In genomic region chr6:87183159-87183558, GRCm38 (mm10) we compare ENCODE assay signal across 9 mouse cellular contexts.
A peak's percentile ranks its signal among the peaks of the same experiment; 100 is the strongest.
DNase-seq lines count a peak whose midpoint lies in the region; ATAC-seq and TF ChIP-seq lines count a peak whose summit lies in the region.
"Had no signal": no experiment of that assay in that cellular context is flagged by ENCODE, and none has a peak within 500 bp of the region (broad histone marks: within the 10 kb centered on the region; RNA-seq: fewer than 3 reads in every experiment).

No protein-coding gene starts in this region.

- peak; percentile 68 for TF ChIP-seq EP300 in lung, postnatal 0 days (IDR thresholded peaks at IDR 0.05)

- H3K4me1 ChIP-seq in lung, postnatal 0 days (ENCODE audit: insufficient read depth, low read depth, low read length) = no peaks in the 10 kb centered on the region; the same call in 1 of the 2 replicates
- no peaks in the 10 kb centered on the region for H3K4me1 ChIP-seq in midbrain, embryonic 11.5 days (ENCODE audit: control insufficient read depth, insufficient read depth, low read length)

- no peak overlapping the region for H3K9ac ChIP-seq in lung, postnatal 0 days (replicated peaks; ENCODE audit: low read depth)
- H3K9ac ChIP-seq in midbrain, embryonic 11.5 days (ENCODE audit: low read length) = no peak overlapping the region

- no peaks in the 10 kb centered on the region for H3K9me3 ChIP-seq in lung, postnatal 0 days (ENCODE audit: low read length)
- no peaks in the 10 kb centered on the region for H3K9me3 ChIP-seq in midbrain, embryonic 11.5 days (ENCODE audit: control insufficient read depth, low read length)
- H3K9me3 ChIP-seq: megakaryocyte, embryonic 14.5 days had no signal

- H3K27ac ChIP-seq in lung, postnatal 0 days (ENCODE audit: low read length) = peak overlapping the region; percentile 47
- H3K27ac ChIP-seq in midbrain, embryonic 11.5 days (ENCODE audit: low read depth, low read length) = no peak overlapping the region

- WGBS in lung, postnatal 0 days = 58% methylated on average over 8 of the region's 8 CpGs
- 94% methylated on average over 8 of the region's 8 CpGs for WGBS in midbrain, embryonic 11.5 days

- intact Hi-C loops in gastrocnemius, postnatal 14 days (cut with DNase I; ENCODE audit: low total_unique reads) = no loop called here

- TF ChIP-seq CTCF in lung, postnatal 0 days (IDR thresholded peaks at IDR 0.05) = no peak

- ATAC-seq in lung, postnatal 0 days = peak; percentile 81
- no peak for ATAC-seq in midbrain, embryonic 11.5 days (ENCODE audit: low FRiP score)

- peaks cover 11% of the 10 kb centered on the region; the same call in 1 of the 2 replicates for H3K36me3 ChIP-seq in lung, postnatal 0 days (ENCODE audit: insufficient read depth, low read length)
- no peaks in the 10 kb centered on the region for H3K36me3 ChIP-seq in midbrain, embryonic 11.5 days (ENCODE audit: control insufficient read depth, insufficient read depth, low read length)

- no peak overlapping the region for H3K4me2 ChIP-seq in lung, postnatal 0 days (replicated peaks; ENCODE audit: low read depth, low read length)
- no peak overlapping the region for H3K4me2 ChIP-seq in midbrain, embryonic 11.5 days

- peak; percentile 94 for DNase-seq in 3T3-L1 (ENCODE audit: low read depth, low spot score)
- DNase-seq in adrenal gland, adult 2 months = peak; percentile 59
- peak; percentile 33 for DNase-seq in gastrocnemius, postnatal 14 days
- peak; percentile 81 to 82 for DNase-seq in kidney, postnatal 25 days
- DNase-seq in lung, postnatal 0 days (ENCODE audit: low spot score) = peak; percentile 89
- no peak for DNase-seq in thymus, adult 18-20 months
- no peak for DNase-seq in testis, postnatal 14 days (ENCODE audit: low spot score)
- DNase-seq in midbrain, embryonic 11.5 days (ENCODE audit: low spot score, missing footprints) = no peak

- no peak overlapping the region for H3K4me3 ChIP-seq in lung, postnatal 0 days (ENCODE audit: low read depth, low read length)
- no peak overlapping the region for H3K4me3 ChIP-seq in midbrain, embryonic 11.5 days (ENCODE audit: low read depth, low read length)

- H3K27me3 ChIP-seq in lung, postnatal 0 days (replicated peaks; ENCODE audit: insufficient read depth, low read length) = no peaks in the 10 kb centered on the region
- H3K27me3 ChIP-seq in midbrain, embryonic 11.5 days (ENCODE audit: control insufficient read depth, insufficient read depth, low read length) = no peaks in the 10 kb centered on the region

Comparison
In these comparisons a context has a peak if more than half of its experiments do, and no peak if none do; other contexts are left out.
1. DNase-seq: peak in 3T3-L1 (single experiment), adrenal gland, adult 2 months (single experiment), gastrocnemius, postnatal 14 days (single experiment), kidney, postnatal 25 days (2 of 2) and lung, postnatal 0 days (single experiment); none in thymus, adult 18-20 months (0 of 2), testis, postnatal 14 days (single experiment) and midbrain, embryonic 11.5 days (single experiment).